Mouse (Mus musculus): ENCODE measurements around the gene U2af2.

The U2af2 gene

DNA sequence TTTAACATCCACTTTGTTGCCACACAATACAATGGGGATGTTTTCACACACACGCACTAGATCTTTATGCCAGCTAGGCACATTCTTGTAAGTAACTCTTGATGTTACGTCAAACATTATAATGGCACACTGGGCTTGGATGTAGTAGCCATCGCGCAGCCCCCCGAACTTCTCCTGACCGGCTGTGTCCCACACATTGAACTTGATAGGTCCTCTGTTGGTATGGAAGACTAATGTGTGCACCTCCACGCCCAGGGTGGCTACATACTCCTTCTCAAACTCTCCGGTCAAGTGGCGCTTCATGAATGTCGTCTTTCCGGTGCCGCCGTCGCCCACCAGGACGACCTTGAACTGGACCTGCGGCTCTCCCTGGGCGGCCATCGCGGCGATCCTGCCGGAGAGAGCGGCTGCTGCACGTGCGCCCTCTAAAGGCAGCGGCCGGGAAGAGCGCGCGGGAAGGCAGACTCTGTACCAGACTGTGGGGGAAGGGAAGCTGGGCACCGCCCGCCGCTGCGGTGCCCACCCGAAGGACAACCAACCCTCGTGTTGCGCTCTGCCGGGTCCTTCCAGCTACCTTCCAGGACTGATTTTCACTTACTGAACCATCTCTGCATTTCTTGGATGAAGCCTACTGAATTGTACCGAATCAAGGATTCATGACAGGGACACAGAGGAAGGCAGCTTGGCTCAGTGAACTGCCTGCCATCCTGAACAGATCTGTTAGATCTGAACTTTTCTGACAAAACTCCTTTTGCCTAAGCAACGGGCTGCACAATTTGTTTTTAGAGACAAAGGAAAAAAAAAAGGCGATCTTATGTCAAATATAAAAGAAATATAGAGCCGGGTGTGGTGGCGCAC, 63.8 kb downstream of the U2af2 start, which contains the start of gene Rasl2-9:
TSS of gene Rasl2-9 (minus strand) at position 402 of the 858 bp plus-strand sequence.
- peak; percentile 76 for DNase-seq
